Comparison of ENCODE assay signal across 9 mouse cellular contexts in the genomic region with DNA sequence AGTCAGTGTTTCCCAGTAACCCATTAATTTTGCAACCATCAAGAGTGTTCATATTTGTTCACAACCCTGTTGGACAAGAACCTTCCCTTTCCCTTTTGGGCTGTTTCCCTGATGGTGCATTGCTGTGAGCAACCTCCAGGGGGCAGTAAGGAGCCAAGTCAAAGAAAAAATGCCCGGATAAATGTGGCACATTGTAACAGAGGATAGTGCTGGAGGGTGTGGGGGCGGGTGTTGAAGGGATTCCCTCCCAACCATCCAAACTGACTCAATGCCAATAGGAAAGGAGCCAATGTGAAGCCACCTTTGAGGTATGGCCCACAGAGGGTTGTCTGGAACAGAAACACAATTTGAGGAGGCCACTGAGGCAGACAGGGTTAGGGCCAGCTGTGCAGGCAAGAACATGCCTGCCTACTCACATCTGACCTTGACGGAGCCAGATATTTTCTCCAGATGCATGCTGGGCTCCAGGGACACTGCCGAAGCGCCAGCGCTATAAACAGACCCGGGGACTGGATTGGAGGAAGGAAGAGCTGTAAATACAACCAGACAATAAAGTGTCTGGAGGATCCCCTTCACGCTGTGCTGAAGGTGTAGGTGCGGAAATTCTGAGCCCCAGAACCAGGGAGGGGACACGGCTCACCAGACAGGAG. TPM values are rescaled to one million over a fixed set of nuclear protein-coding genes. Genes with fewer than 3 reads are reported as not detected.
DNase-seq lines count a peak whose midpoint lies in the region; ATAC-seq and TF ChIP-seq lines count a peak whose summit lies in the region.
"Had no signal": no experiment of that assay in that cellular context is flagged by ENCODE, and none has a peak within 500 bp of the region (broad histone marks: within the 10 kb centered on the region; RNA-seq: fewer than 3 reads in every experiment).

No protein-coding gene starts in this region.

- no peak overlapping the region for H3K4me2 ChIP-seq in embryonic facial prominence, embryonic 11.5 days (ENCODE audit: low read depth, low read length)
- peak overlapping the region; percentile 13; the same call in 1 of the 2 replicates for H3K4me2 ChIP-seq in liver, embryonic 11.5 days
- H3K4me2 ChIP-seq in neural tube, embryonic 11.5 days (ENCODE audit: low read depth) = no peak overlapping the region
- no peak overlapping the region for H3K4me2 ChIP-seq in stomach, postnatal 0 days (replicated peaks; ENCODE audit: low read depth)

- no peak overlapping the region for H3K27ac ChIP-seq in embryonic facial prominence, embryonic 11.5 days (replicated peaks; ENCODE audit: low read depth, low read length)
- no peak overlapping the region for H3K27ac ChIP-seq in liver, embryonic 11.5 days (ENCODE audit: low read depth, low read length)
- H3K27ac ChIP-seq in neural tube, embryonic 11.5 days (ENCODE audit: low read depth, low read length) = no peak overlapping the region
- no peak overlapping the region; the same call in 1 of the 2 replicates for H3K27ac ChIP-seq in stomach, postnatal 0 days (replicated peaks)

- peak; percentile 90 for TF ChIP-seq CTCF in stomach, postnatal 0 days (IDR thresholded peaks at IDR 0.05; ENCODE audit: low read depth)

- no peak overlapping the region for H3K9ac ChIP-seq in embryonic facial prominence, embryonic 11.5 days (replicated peaks; ENCODE audit: low read length)
- H3K9ac ChIP-seq in liver, embryonic 11.5 days (ENCODE audit: low read depth, low read length) = no peak overlapping the region
- H3K9ac ChIP-seq in neural tube, embryonic 11.5 days (ENCODE audit: low read length) = peak overlapping the region; percentile 18; the same call in 1 of the 2 replicates
- no peak overlapping the region for H3K9ac ChIP-seq in stomach, postnatal 0 days (ENCODE audit: low read length)

- WGBS in embryonic facial prominence, embryonic 11.5 days = 54% methylated on average over 10 of the region's 10 CpGs
- WGBS in liver, embryonic 11.5 days = 50% methylated on average over 10 of the region's 10 CpGs
- 22% methylated on average over 10 of the region's 10 CpGs for WGBS in neural tube, embryonic 11.5 days
- WGBS in stomach, postnatal 0 days = 46% methylated on average over 10 of the region's 10 CpGs

- no peak overlapping the region for H3K4me3 ChIP-seq in embryonic facial prominence, embryonic 11.5 days (ENCODE audit: low read depth, low read length)
- H3K4me3 ChIP-seq in liver, embryonic 11.5 days (ENCODE audit: low read depth, low read length) = no peak overlapping the region
- H3K4me3 ChIP-seq in neural tube, embryonic 11.5 days (ENCODE audit: low read depth, low read length) = no peak overlapping the region
- H3K4me3 ChIP-seq in stomach, postnatal 0 days (ENCODE audit: low read depth, low read length) = no peak overlapping the region

- H3K27me3 ChIP-seq in embryonic facial prominence, embryonic 11.5 days (ENCODE audit: control insufficient read depth, insufficient read depth, low read length) = no peaks in the 10 kb centered on the region
- H3K27me3 ChIP-seq in liver, embryonic 11.5 days (replicated peaks; ENCODE audit: control insufficient read depth, insufficient read depth, low read length) = no peaks in the 10 kb centered on the region
- H3K27me3 ChIP-seq in neural tube, embryonic 11.5 days (ENCODE audit: control insufficient read depth, insufficient read depth, low read length) = no peaks in the 10 kb centered on the region
- no peaks in the 10 kb centered on the region for H3K27me3 ChIP-seq in stomach, postnatal 0 days (ENCODE audit: control insufficient read depth, insufficient read depth, low read length)

- no peaks in the 10 kb centered on the region; the same call in 1 of the 2 replicates for H3K4me1 ChIP-seq in embryonic facial prominence, embryonic 11.5 days (ENCODE audit: control insufficient read depth, insufficient read depth, low read length)
- H3K4me1 ChIP-seq in liver, embryonic 11.5 days (replicated peaks; ENCODE audit: control insufficient read depth, insufficient read depth, low read length) = peaks cover 31% of the 10 kb centered on the region
- H3K4me1 ChIP-seq in neural tube, embryonic 11.5 days (ENCODE audit: control insufficient read depth, insufficient read depth, low read length) = peaks cover 7% of the 10 kb centered on the region
- H3K4me1 ChIP-seq in stomach, postnatal 0 days (replicated peaks; ENCODE audit: control insufficient read depth, insufficient read depth) = no peaks in the 10 kb centered on the region

- TF ChIP-seq EP300 in stomach, postnatal 0 days (optimal IDR thresholded peaks at IDR 0.05) = no peak

- H3K9me3 ChIP-seq in embryonic facial prominence, embryonic 11.5 days (replicated peaks; ENCODE audit: control insufficient read depth, low read length) = no peaks in the 10 kb centered on the region
- H3K9me3 ChIP-seq in liver, embryonic 11.5 days (ENCODE audit: control insufficient read depth, low read length) = no peaks in the 10 kb centered on the region
- H3K9me3 ChIP-seq in neural tube, embryonic 11.5 days (ENCODE audit: control insufficient read depth, low read length) = no peaks in the 10 kb centered on the region
- H3K9me3 ChIP-seq in stomach, postnatal 0 days (ENCODE audit: control insufficient read depth, low read length) = no peaks in the 10 kb centered on the region

- ATAC-seq in embryonic facial prominence, embryonic 11.5 days (replicated peaks; ENCODE audit: insufficient number of reproducible peaks, low FRiP score, low TSS enrichment, low read depth) = no peak
- no peak for ATAC-seq in liver, embryonic 11.5 days (replicated peaks; ENCODE audit: low FRiP score)
- ATAC-seq in neural tube, embryonic 11.5 days (ENCODE audit: insufficient read depth, low FRiP score, low TSS enrichment) = 0 out of 2 replicates have a peak, but pooled peaks have one; percentile 15
- no peak for ATAC-seq in stomach, postnatal 0 days (ENCODE audit: low FRiP score, low TSS enrichment)

- DNase-seq in CD4-positive, CD25-positive, alpha-beta regulatory T cell, adult 2 months (ENCODE audit: low read depth, low spot score) = peak; percentile 84
- DNase-seq in adrenal gland, adult 8-10 months = peak; percentile 36
- peak; percentile 73 for DNase-seq in embryonic facial prominence, embryonic 11.5 days (ENCODE audit: low spot score)
- DNase-seq in heart, adult 18-20 months = peak; percentile 69 to 87
- DNase-seq in kidney, adult 18-20 months = peak; percentile 71
- peak; percentile 64 for DNase-seq in liver, embryonic 11.5 days (ENCODE audit: low spot score)
- DNase-seq in neural tube, embryonic 11.5 days (ENCODE audit: low spot score) = peak; percentile 71
- DNase-seq in stomach, postnatal 0 days (ENCODE audit: low spot score) = peak; percentile 70

- no peaks in the 10 kb centered on the region for H3K36me3 ChIP-seq in embryonic facial prominence, embryonic 11.5 days (replicated peaks; ENCODE audit: control insufficient read depth, insufficient read depth, low read depth, low read length)
- no peaks in the 10 kb centered on the region for H3K36me3 ChIP-seq in liver, embryonic 11.5 days (ENCODE audit: control insufficient read depth, insufficient read depth, low read length)
- no peaks in the 10 kb centered on the region for H3K36me3 ChIP-seq in neural tube, embryonic 11.5 days (ENCODE audit: control insufficient read depth, insufficient read depth, low read length)
- no peaks in the 10 kb centered on the region for H3K36me3 ChIP-seq in stomach, postnatal 0 days (ENCODE audit: control insufficient read depth, insufficient read depth, low read length)

RNA-seq across cellular contexts. Expression of gene Grifin, which starts 3.6 kb away (rescaled TPM):
- not detected for total RNA-seq in adrenal gland, adult 8-10 months (2022)
- 0.36 and 0.63 TPM in 2 replicates for polyA plus RNA-seq in embryonic facial prominence, embryonic 11.5 days (2014; fragmentation: Nextera tagmentation; extraction: Ambion mirVana)
- total RNA-seq in heart, adult 18-20 months (2021) = not detected
- 1.8 and 2.6 TPM in 2 replicates for polyA plus RNA-seq in liver, embryonic 11.5 days (2014; fragmentation: Nextera tagmentation; extraction: Ambion mirVana)
- polyA plus RNA-seq in neural tube, embryonic 11.5 days (2014; fragmentation: Nextera tagmentation; extraction: Ambion mirVana) = not detected in 2 replicates
- polyA plus RNA-seq in stomach, postnatal 0 days (2015; fragmentation: Nextera tagmentation; extraction: Ambion mirVana) = 0.17 TPM in 2 replicates
- total RNA-seq: gastrocnemius, postnatal 4 days had no signal

RNA-seq across cellular contexts. Expression of gene Lfng, which starts 38.7 kb away (rescaled TPM):
- total RNA-seq in adrenal gland, adult 8-10 months (2022) = 10 to 100 TPM; 11.6 to 18.9 (median 17.2) TPM
- 13.3 and 13.7 TPM in 2 replicates for polyA plus RNA-seq in embryonic facial prominence, embryonic 11.5 days (2014; fragmentation: Nextera tagmentation; extraction: Ambion mirVana)
- 1 to 10 TPM; 6.7 to 9.9 TPM for total RNA-seq in heart, adult 18-20 months (2021)
- 10.6 and 11.0 TPM in 2 replicates for polyA plus RNA-seq in liver, embryonic 11.5 days (2014; fragmentation: Nextera tagmentation; extraction: Ambion mirVana)
- polyA plus RNA-seq in neural tube, embryonic 11.5 days (2014; fragmentation: Nextera tagmentation; extraction: Ambion mirVana) = 35.4 and 37.5 TPM in 2 replicates
- polyA plus RNA-seq in stomach, postnatal 0 days (2015; fragmentation: Nextera tagmentation; extraction: Ambion mirVana) = 11.1 and 11.4 TPM in 2 replicates
